Mouse (Mus musculus): ENCODE data around the gene Ppp2r5e.

Ppp2r5e gene

GRCm38 (mm10) chr12:75577255-75577654, 18.8 kb downstream of the Ppp2r5e start:
- no peak for DNase-seq (ENCODE audit: low spot score)

- peak; percentile 40 for DNase-seq (ENCODE audit: low spot score)
Observed at GRCm38 (mm10) chr12:75572271-75572670, 23.8 kb downstream of the Ppp2r5e start.

DNA sequence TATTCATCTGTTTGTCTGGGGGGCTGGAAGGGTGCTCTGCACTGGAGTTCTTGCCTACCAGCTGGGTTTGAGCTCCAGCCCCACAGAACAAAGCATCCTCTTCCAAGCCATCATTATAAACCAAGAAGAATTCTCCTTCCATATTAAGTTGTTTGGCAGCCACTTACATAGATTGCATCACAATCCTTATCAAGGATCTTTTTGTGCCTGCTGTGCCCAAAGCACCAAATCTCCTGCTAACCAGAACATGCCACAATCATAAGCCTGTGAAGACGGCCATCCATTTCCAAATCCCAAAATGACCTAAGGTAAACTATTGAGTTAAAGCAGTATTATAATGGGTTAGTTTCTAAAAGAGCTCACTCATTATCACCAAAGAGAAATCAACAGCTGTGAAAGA, 25.9 kb downstream of the Ppp2r5e start:
- DNase-seq (ENCODE audit: low spot score) = no peak

- DNase-seq (ENCODE audit: low spot score) = no peak
Observed at GRCm38 (mm10) chr12:75567745-75568144, 28.3 kb downstream of the Ppp2r5e start.

GRCm38 (mm10) chr12:75565756-75566155, 30.3 kb downstream of the Ppp2r5e start:
- no peak for DNase-seq (ENCODE audit: low spot score)

GRCm38 (mm10) chr12:75564498-75564897, 31.5 kb downstream of the Ppp2r5e start:
- no peak for DNase-seq (ENCODE audit: low spot score)

- no peak for DNase-seq (ENCODE audit: low spot score)
Observed at GRCm38 (mm10) chr12:75562996-75563618, 32.9 kb downstream of the Ppp2r5e start.

DNA sequence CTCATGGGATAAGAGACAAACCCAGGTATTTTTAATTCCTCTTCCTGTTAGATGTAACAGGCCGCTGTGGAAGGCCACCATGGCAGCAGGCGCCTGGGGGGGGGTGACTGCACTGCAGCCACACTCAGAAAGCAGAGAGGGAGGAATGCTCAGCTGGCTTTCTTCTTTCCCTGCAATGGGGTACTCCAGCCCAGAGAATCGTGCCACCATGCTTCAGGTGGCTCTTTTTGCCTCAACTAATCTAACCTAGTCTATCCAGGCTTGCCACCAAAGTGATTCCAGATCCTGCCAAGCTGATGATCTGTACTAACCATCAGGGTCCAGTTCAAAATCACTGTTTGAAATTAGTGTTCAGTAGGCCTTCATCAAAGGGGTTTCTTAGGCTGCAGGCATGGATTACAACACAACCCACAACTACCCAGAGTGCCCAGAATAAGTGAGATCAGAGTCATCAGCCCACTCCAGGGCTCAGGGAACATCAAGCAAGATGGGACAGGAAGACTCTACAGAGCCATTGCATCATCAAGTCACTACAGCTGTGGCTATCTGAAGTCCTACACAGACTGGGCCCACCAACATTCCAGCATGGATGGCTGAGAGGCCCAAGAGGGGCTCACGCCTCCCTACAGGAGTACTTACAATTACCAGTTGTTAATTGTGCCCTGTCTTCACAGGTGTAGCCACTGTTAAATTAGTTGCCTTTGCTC, 35.2 kb downstream of the Ppp2r5e start:
- no peak for DNase-seq (ENCODE audit: low spot score)

DNA sequence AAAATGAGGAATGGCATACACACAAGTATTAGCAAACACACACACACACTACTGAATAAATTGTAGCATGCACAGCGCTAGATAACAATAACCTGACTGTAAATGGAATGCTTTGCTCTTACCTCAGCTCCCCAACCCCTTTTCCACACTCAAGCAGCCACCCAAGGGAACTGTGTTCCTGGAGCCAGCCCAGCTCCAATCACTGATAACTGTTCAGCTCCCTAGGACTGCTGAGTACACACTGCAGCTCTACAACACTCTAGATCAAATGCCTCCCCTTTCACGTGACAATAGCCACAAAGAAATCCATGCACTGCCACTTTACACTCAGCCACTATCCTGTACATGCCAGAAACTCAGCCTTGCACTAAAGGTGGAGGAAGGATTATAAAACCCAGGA, 36.8 kb downstream of the Ppp2r5e start:
- DNase-seq (ENCODE audit: low spot score) = no peak

- DNase-seq (ENCODE audit: low spot score) = no peak
Observed at GRCm38 (mm10) chr12:75557813-75558212, 38.2 kb downstream of the Ppp2r5e start.

GRCm38 (mm10) chr12:75555032-75555431, 41.0 kb downstream of the Ppp2r5e start:
- no peak for DNase-seq (ENCODE audit: low spot score)

- no peak for DNase-seq (ENCODE audit: low spot score)
Observed at GRCm38 (mm10) chr12:75552296-75552695, 43.7 kb downstream of the Ppp2r5e start.

DNA sequence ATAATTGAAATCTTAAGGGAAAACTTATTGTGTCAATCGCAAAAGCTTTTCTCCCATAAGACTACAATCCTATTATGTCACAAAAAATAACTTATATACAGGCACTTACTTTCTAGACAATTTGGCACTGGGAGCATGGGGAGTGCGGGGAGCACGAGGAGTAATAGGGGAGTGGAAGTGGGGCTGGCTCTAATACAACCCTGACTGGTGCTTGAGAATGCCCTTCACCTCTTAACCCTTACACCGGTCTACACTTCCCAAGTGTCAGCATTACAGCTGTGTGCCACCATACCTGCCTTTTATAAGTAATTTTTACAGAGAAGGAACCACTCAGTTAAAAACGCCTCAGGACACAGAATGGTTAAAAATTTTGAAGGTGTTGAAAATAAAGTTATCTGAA, 44.4 kb downstream of the Ppp2r5e start:
- no peak for DNase-seq (ENCODE audit: low spot score)

DNA sequence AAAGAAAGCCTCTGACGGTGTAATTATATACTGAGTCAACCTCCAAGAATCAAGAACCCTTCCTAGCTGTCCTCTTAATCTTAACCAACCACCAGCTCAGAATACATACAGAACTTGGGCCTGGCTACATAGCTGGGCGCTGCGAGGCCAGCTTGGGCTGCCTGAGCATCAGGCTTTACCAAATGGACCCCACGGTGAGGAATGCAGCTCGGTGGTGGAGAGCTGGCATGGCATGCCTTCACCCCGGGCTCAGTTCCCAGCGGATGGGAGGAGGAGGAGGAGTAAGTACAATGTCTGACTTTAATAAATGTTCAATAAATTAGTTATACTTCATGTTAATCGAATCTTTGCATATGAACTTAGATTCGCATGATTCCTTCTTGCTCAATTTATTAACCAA, 47.0 kb downstream of the Ppp2r5e start:
- no peak for DNase-seq (ENCODE audit: low spot score)

DNA sequence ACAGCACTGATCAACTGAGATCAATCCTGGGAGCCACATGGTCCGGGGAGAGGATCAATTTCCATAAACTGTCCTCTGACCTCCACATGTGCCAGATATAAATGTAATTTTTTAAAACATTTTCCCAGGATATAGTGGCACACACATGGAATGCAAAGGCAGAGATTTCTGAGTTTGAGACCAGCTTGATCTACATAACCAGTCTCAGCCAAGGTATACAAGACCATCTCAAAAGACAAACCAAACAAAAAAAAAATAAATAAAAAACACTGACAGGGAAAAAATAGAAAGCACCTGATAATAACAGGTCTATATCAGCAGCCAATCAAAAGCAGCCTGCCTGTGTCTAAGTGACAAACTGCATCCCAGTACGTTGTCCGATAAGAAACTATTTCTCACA, 48.9 kb downstream of the Ppp2r5e start:
- DNase-seq (ENCODE audit: low spot score) = no peak

DNA sequence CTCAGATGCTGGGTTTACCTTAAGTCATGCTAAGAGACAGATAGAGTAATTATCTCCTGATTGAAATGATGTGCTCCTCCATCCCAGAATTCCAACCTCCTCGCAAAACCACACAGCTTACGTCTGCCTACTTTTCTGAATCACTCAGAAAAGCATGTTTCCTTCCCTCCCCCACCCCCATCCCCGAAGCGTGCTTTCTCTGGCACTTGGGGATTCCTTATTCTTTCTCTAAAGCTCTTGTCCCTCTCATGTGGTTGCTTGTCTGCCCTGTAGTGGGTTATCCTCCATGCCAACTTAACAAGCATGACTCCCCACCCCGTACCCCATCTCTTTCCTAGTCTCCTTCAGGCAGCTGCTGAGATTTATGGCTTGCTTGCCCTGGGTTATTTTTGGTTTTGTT, 49.8 kb downstream of the Ppp2r5e start:
- DNase-seq (ENCODE audit: low spot score) = no peak

GRCm38 (mm10) chr12:75545431-75545925, 50.6 kb downstream of the Ppp2r5e start:
- DNase-seq (ENCODE audit: low spot score) = no peak

DNA sequence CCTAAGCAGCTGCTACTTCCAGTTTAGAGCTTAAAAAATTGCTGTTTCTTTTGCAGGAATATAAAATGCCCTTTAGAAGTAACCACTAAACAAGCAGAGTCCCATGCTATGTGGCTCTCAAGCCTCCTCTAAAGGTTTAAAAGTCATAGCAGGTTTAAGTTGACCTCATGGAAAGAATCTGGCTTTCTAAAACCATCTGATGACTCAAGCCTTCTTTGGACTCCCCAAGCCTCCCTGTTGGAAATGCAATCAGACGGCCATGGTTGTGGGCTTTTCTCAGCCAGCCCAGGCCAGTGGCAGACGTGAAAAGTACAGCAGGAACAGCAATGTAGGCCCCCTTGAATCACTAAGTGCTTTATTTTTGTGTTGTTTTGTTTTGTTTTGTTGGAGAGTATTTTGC, 51.4 kb downstream of the Ppp2r5e start:
- no peak for DNase-seq (ENCODE audit: low spot score)

DNA sequence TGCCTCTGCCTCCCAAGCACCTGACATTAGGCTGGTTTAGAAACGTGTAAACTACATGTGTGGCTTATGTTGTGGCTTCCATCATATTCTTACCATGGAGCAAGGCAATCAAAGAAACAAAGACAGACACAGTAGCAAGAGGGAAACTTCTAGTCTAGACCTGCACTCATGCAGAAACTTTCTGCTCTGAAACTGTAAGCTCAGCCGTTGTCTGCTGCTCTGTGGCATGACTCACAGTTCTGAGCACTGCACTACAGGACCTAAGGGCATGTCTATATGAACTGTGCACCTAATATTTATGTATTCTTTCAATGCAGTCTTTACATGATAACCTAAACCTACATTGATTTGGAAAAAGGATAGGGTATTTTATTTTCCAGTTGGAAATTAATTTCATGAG, 51.8 kb downstream of the Ppp2r5e start:
- no peak for DNase-seq (ENCODE audit: low spot score)

GRCm38 (mm10) chr12:75543346-75543745, 52.7 kb downstream of the Ppp2r5e start:
- DNase-seq (ENCODE audit: low spot score) = no peak

GRCm38 (mm10) chr12:75540621-75541171, 55.3 kb downstream of the Ppp2r5e start:
- DNase-seq (ENCODE audit: low spot score) = no peak

GRCm38 (mm10) chr12:75539228-75539627, 56.8 kb downstream of the Ppp2r5e start:
- DNase-seq (ENCODE audit: low spot score) = no peak

- no peak for DNase-seq (ENCODE audit: low spot score)
Observed at GRCm38 (mm10) chr12:75537673-75538423, 58.2 kb downstream of the Ppp2r5e start.

Data from layer of hippocampus, adult 11-12 months (tissue).